ENCODE assay signal across 9 mouse cellular contexts in the genomic region with DNA sequence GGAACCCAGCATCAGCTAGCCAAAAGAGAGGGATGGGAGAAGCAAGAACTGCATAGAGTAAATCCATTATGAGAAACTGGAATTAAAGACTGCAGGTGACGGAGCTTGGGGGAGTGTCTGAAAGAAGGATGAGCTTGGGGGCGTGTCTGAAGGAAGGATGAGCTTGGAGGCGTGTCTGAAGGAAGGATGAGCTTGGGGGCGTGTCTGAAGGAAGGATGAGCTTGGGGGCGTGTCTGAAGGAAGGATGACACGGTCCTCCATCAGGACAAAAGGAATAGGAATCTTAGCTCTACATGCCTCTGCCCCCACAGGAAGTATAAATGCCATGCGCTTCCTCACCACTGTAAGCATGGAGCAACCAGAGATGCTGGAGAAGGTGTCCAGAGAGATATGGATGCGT. TPM values are rescaled to one million over a fixed set of nuclear protein-coding genes. Genes with fewer than 3 reads are reported as not detected.
DNase-seq lines count a peak whose midpoint lies in the region; ATAC-seq lines count a peak whose summit lies in the region.
"Had no signal": no experiment of that assay in that cellular context is flagged by ENCODE, and none has a peak within 500 bp of the region (broad histone marks: within the 10 kb centered on the region; RNA-seq: fewer than 3 reads in every experiment).

No protein-coding gene starts in this region.

- peak overlapping the region; percentile 20 for H3K4me3 ChIP-seq in midbrain, embryonic 10.5 days
- H3K4me3 ChIP-seq in midbrain, embryonic 11.5 days (ENCODE audit: low read depth, low read length): no peak overlapping the region
- no peak overlapping the region for H3K4me3 ChIP-seq in hindbrain, embryonic 12.5 days

- intact Hi-C loops in gastrocnemius, postnatal 36 days (cut with DNase I): no loop called here

- no peaks in the 10 kb centered on the region for H3K36me3 ChIP-seq in midbrain, embryonic 10.5 days
- H3K36me3 ChIP-seq in midbrain, embryonic 11.5 days (ENCODE audit: control insufficient read depth, insufficient read depth, low read length): no peaks in the 10 kb centered on the region
- H3K36me3 ChIP-seq in hindbrain, embryonic 12.5 days: no peaks in the 10 kb centered on the region

- no peak overlapping the region for H3K4me2 ChIP-seq in midbrain, embryonic 11.5 days
- peak overlapping the region; percentile 25 for H3K4me2 ChIP-seq in hindbrain, embryonic 12.5 days (replicated peaks)

- DNase-seq in midbrain, embryonic 10.5 days (ENCODE audit: low spot score): no peak
- no peak for DNase-seq in midbrain, embryonic 11.5 days (ENCODE audit: low spot score, missing footprints)
- DNase-seq in liver: peak; percentile 47
- peak; percentile 6 for DNase-seq in retina, embryonic 14.5 days (ENCODE audit: low spot score)
- no peak for DNase-seq in cerebellum, postnatal 4 days (ENCODE audit: low spot score in 2 of 2)
- DNase-seq in gastrocnemius, postnatal 36 days: no peak
- no peak for DNase-seq in layer of hippocampus, adult 11-12 months (ENCODE audit: low spot score)

- peaks cover 21% of the 10 kb centered on the region for H3K27me3 ChIP-seq in midbrain, embryonic 10.5 days (ENCODE audit: low read depth, poor library complexity, severe bottlenecking)
- H3K27me3 ChIP-seq in midbrain, embryonic 11.5 days (ENCODE audit: control insufficient read depth, insufficient read depth, low read length): peaks cover 6% of the 10 kb centered on the region
- peaks cover 11% of the 10 kb centered on the region; the same call in 1 of the 2 replicates for H3K27me3 ChIP-seq in hindbrain, embryonic 12.5 days

- ATAC-seq in midbrain, embryonic 11.5 days (ENCODE audit: low FRiP score): no peak
- ATAC-seq in hindbrain, embryonic 12.5 days (ENCODE audit: low FRiP score): peak; percentile 33; the same call in 1 of the 2 replicates

- no peak overlapping the region for H3K27ac ChIP-seq in midbrain, embryonic 10.5 days (replicated peaks)
- no peak overlapping the region for H3K27ac ChIP-seq in midbrain, embryonic 11.5 days (ENCODE audit: low read depth, low read length)
- H3K27ac ChIP-seq in hindbrain, embryonic 12.5 days: no peak overlapping the region

- 5% methylated on average over 8 of the region's 8 CpGs for WGBS in midbrain, embryonic 10.5 days
- 6% methylated on average over 8 of the region's 8 CpGs for WGBS in midbrain, embryonic 11.5 days
- 9% methylated on average over 8 of the region's 8 CpGs for WGBS in hindbrain, embryonic 12.5 days

- peaks cover 12% of the 10 kb centered on the region for H3K4me1 ChIP-seq in midbrain, embryonic 10.5 days
- no peaks in the 10 kb centered on the region for H3K4me1 ChIP-seq in midbrain, embryonic 11.5 days (ENCODE audit: control insufficient read depth, insufficient read depth, low read length)
- H3K4me1 ChIP-seq in hindbrain, embryonic 12.5 days: peaks cover 6% of the 10 kb centered on the region; the same call in 1 of the 2 replicates

- no peaks in the 10 kb centered on the region for H3K9me3 ChIP-seq in midbrain, embryonic 10.5 days (replicated peaks)
- H3K9me3 ChIP-seq in midbrain, embryonic 11.5 days (ENCODE audit: control insufficient read depth, low read length): no peaks in the 10 kb centered on the region
- no peaks in the 10 kb centered on the region for H3K9me3 ChIP-seq in hindbrain, embryonic 12.5 days (replicated peaks)

- no peak overlapping the region for H3K9ac ChIP-seq in midbrain, embryonic 11.5 days (ENCODE audit: low read length)
- H3K9ac ChIP-seq in hindbrain, embryonic 12.5 days: no peak overlapping the region

RNA-seq across cellular contexts. Expression of gene Gstk1, which starts 1.4 kb away (rescaled TPM):
- polyA plus RNA-seq in midbrain, embryonic 10.5 days (2016; fragmentation: Nextera tagmentation; extraction: Ambion mirVana): 14.3 and 17.3 TPM in 2 replicates
- polyA plus RNA-seq in midbrain, embryonic 11.5 days (2014; fragmentation: Nextera tagmentation; extraction: Ambion mirVana): 15.3 and 15.7 TPM in 2 replicates
- polyA plus RNA-seq in hindbrain, embryonic 12.5 days (2016; fragmentation: Nextera tagmentation; extraction: Ambion mirVana): 16.2 and 18.8 TPM in 2 replicates
- 10 to 100 TPM; 23.8 to 44.0 TPM for total RNA-seq in gastrocnemius, postnatal 36 days (2021)

RNA-seq across cellular contexts. Expression of gene Tmem139, which starts 14.6 kb away (rescaled TPM):
- polyA plus RNA-seq in midbrain, embryonic 10.5 days (2016; fragmentation: Nextera tagmentation; extraction: Ambion mirVana): 0.33 and 0.42 TPM in 2 replicates
- polyA plus RNA-seq in midbrain, embryonic 11.5 days (2014; fragmentation: Nextera tagmentation; extraction: Ambion mirVana): 0.19 and 0.23 TPM in 2 replicates
- 0.81 and 1.4 TPM in 2 replicates for polyA plus RNA-seq in hindbrain, embryonic 12.5 days (2016; fragmentation: Nextera tagmentation; extraction: Ambion mirVana)
- total RNA-seq in gastrocnemius, postnatal 36 days (2021): under 1 TPM in 1 of 2 experiments, not detected in 1; 0.30 TPM

RNA-seq across cellular contexts. Expression of gene Casp2, which starts 17.6 kb away (rescaled TPM):
- polyA plus RNA-seq in midbrain, embryonic 10.5 days (2016; fragmentation: Nextera tagmentation; extraction: Ambion mirVana): 75.4 and 81.1 TPM in 2 replicates
- polyA plus RNA-seq in midbrain, embryonic 11.5 days (2014; fragmentation: Nextera tagmentation; extraction: Ambion mirVana): 70.2 and 78.8 TPM in 2 replicates
- 61.4 and 63.5 TPM in 2 replicates for polyA plus RNA-seq in hindbrain, embryonic 12.5 days (2016; fragmentation: Nextera tagmentation; extraction: Ambion mirVana)
- 1 to 10 TPM; 5.3 to 5.5 TPM for total RNA-seq in gastrocnemius, postnatal 36 days (2021)

RNA-seq across cellular contexts. Expression of gene Tas2r144, which starts 32.0 kb away (rescaled TPM):
- polyA plus RNA-seq in midbrain, embryonic 10.5 days (2016; fragmentation: Nextera tagmentation; extraction: Ambion mirVana): not detected in 2 replicates
- not detected in 2 replicates for polyA plus RNA-seq in midbrain, embryonic 11.5 days (2014; fragmentation: Nextera tagmentation; extraction: Ambion mirVana)
- polyA plus RNA-seq in hindbrain, embryonic 12.5 days (2016; fragmentation: Nextera tagmentation; extraction: Ambion mirVana): not detected in 2 replicates
- not detected for total RNA-seq in gastrocnemius, postnatal 36 days (2021)
- polyA plus RNA-seq: gonadal fat pad, adult 2 months had no signal

RNA-seq across cellular contexts. Expression of gene Clcn1, which starts 39.3 kb away (rescaled TPM):
- 1.2 and 1.7 TPM in 2 replicates for polyA plus RNA-seq in midbrain, embryonic 10.5 days (2016; fragmentation: Nextera tagmentation; extraction: Ambion mirVana)
- 1.4 and 1.6 TPM in 2 replicates for polyA plus RNA-seq in midbrain, embryonic 11.5 days (2014; fragmentation: Nextera tagmentation; extraction: Ambion mirVana)
- polyA plus RNA-seq in hindbrain, embryonic 12.5 days (2016; fragmentation: Nextera tagmentation; extraction: Ambion mirVana): 1.4 and 1.7 TPM in 2 replicates
- 100 to 1,000 TPM; 134 to 146 TPM for total RNA-seq in gastrocnemius, postnatal 36 days (2021)

Comparison
In these comparisons a context has a peak if more than half of its experiments do, and no peak if none do; other contexts are left out.
1. DNase-seq: peak in liver (single experiment) and retina, embryonic 14.5 days (single experiment); none in midbrain, embryonic 10.5 days (single experiment), midbrain, embryonic 11.5 days (single experiment), cerebellum, postnatal 4 days (0 of 2), gastrocnemius, postnatal 36 days (0 of 2) and layer of hippocampus, adult 11-12 months (single experiment).